Mouse (Mus musculus): Measurements from ENCODE around the gene Olfr1289. TPM values are rescaled to one million over a fixed set of nuclear protein-coding genes. Genes with fewer than 3 reads are reported as not detected.

Olfr1289 gene
- polyA plus RNA-seq (2014; fragmentation: Nextera tagmentation; extraction: Ambion mirVana), result not detected in 2 replicates

DNA sequence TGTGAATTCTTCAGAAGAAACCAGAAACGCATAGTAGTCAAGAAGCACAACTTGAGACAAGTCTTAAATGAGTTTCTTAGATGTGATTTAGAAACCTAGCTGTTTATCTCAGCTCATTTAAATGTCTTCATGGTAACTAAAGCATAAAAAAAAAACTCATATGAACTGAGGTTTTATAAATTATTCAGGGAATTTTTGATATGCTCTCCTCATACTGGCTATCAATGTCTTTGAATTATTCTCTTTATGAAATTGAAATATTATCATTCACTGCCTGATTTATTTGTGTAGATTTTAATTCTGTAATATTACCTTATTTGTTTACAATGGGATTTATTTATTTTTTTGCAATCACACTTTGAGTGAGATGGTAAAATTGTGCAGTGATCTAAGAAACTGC lies at the start of gene Olfr1289:
Gene Olfr1289, plus strand, starts transcription at position 301 of the 400 bp plus-strand sequence.
- H3K4me2 ChIP-seq, result no peak within 1 kb of the TSS
- DNase-seq (no peak), ATAC-seq (ENCODE audit: insufficient read depth) (no peak)
- H3K4me1 ChIP-seq (ENCODE audit: insufficient read depth), result no peaks in the 10 kb centered on the region
- no peak within 1 kb of the TSS for H3K9ac ChIP-seq
- WGBS, result 76% methylated on average over 1 of the region's 1 CpGs
- TF ChIP-seq CTCF (IDR thresholded peaks at IDR 0.05; ENCODE audit: low read depth), result no peak
- H3K36me3 ChIP-seq (ENCODE audit: insufficient read depth), result no peaks in the 10 kb centered on the region
- no peak within 1 kb of the TSS for H3K4me3 ChIP-seq (ENCODE audit: low read depth, low read length)
- no peak within 1 kb of the TSS for H3K27ac ChIP-seq (ENCODE audit: low read depth)
- no peaks in the 10 kb centered on the region for H3K27me3 ChIP-seq (ENCODE audit: insufficient read depth, low read length)
- no peaks in the 10 kb centered on the region for H3K9me3 ChIP-seq (ENCODE audit: low read depth, low read length)

DNA sequence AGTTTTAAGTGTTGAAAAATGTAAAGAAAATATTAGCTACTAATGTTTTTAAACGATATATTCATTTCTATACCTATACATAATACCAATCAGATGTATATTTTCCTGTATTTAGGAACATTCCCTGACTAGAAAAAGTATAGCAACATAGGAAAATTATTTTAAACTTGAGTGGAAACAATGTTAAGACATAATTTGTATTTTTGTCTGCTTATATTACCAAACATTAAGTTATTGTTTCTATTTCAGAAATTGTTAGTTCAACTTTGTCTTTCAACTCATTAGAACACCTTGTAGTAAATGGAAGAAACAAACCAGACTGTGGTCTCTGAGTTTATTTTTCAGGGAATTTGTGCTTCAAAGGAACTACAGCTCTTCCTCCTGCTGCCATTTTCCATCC lies 31.8 kb upstream of the Olfr1289 start, which contains the start of gene Olfr1287:
Gene Olfr1287, plus strand, starts transcription at position 301 of the 400 bp plus-strand sequence.
- no peaks in the 10 kb centered on the region for H3K36me3 ChIP-seq (ENCODE audit: insufficient read depth)
- H3K27ac ChIP-seq (ENCODE audit: low read depth), result no peak within 1 kb of the TSS
- DNase-seq (no peak), ATAC-seq (ENCODE audit: insufficient read depth) (no peak)
- H3K4me3 ChIP-seq (ENCODE audit: low read depth, low read length), result no peak within 1 kb of the TSS
- no peaks in the 10 kb centered on the region for H3K4me1 ChIP-seq (ENCODE audit: insufficient read depth)
- TF ChIP-seq CTCF (IDR thresholded peaks at IDR 0.05; ENCODE audit: low read depth), result no peak
- H3K27me3 ChIP-seq (ENCODE audit: insufficient read depth, low read length), result no peaks in the 10 kb centered on the region
- H3K4me2 ChIP-seq, result no peak within 1 kb of the TSS
- no peaks in the 10 kb centered on the region for H3K9me3 ChIP-seq (ENCODE audit: low read depth, low read length)
- 68% methylated on average over 1 of the region's 1 CpGs for WGBS
- H3K9ac ChIP-seq, result no peak within 1 kb of the TSS

DNA sequence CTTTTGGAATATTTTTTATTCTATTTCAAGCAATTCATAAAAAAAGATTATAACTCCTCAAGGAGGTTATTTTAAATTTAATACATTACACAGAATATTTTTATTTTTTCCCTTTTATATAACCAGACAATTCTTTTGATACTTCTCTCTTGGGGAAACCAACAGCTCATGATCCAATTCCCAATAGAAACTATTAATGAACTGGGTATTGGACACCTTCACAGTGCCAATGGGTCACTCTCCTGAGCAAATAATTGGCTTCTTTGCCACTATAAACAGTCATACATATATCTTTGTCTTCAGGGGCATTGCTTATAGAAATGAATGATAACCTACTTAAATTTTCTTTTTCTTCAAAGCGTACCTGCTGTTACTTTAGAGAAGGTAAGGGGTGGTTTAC lies 6.8 kb upstream of the Olfr1289 start, which contains the start of gene Olfr1288:
Gene Olfr1288, plus strand, starts transcription at position 301 of the 400 bp plus-strand sequence.
- Histone ChIP-seq H3K4me1 (ENCODE audit: insufficient read depth) (no peaks in the 10 kb centered on the region), H3K9me3 (ENCODE audit: low read depth, low read length) (no peaks in the 10 kb centered on the region), H3K36me3 (ENCODE audit: insufficient read depth) (no peaks in the 10 kb centered on the region), H3K4me2 (no peak within 1 kb of the TSS), H3K4me3 (ENCODE audit: low read depth, low read length) (no peak within 1 kb of the TSS), H3K27me3 (ENCODE audit: insufficient read depth, low read length) (no peaks in the 10 kb centered on the region), H3K9ac (no peak within 1 kb of the TSS), H3K27ac (ENCODE audit: low read depth) (no peak within 1 kb of the TSS)
- no peak for DNase-seq
- 90% methylated on average over 1 of the region's 1 CpGs for WGBS
- no peak for TF ChIP-seq CTCF (IDR thresholded peaks at IDR 0.05; ENCODE audit: low read depth)
- no peak for ATAC-seq (ENCODE audit: insufficient read depth)

DNA sequence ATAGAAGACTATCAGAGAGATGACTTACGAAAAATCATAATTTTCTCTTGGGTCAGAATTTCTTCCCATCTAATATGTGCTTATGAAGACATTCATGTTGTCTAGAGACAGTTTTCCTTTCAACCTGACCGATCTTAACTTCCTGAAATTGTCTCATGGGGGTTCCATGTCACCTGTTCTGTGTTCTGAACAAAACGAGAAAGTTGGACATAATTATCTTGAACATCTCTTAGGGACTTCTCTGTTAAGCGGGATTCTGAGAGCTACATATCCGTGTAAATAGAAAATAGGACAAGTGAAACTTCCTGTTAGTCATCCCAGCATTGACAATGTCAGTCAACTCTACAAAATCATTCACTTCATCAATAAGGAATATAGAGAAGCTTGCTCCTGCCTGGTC lies 13.1 kb downstream of the Olfr1289 start, which contains the start of gene Olfr1290:
Gene Olfr1290, minus strand, starts transcription at position 101 of the 400 bp plus-strand sequence.
- 71% methylated on average over 5 of the region's 5 CpGs for whole genome bisulfite sequencing
- no peak for TF ChIP-seq CTCF (IDR thresholded peaks at IDR 0.05; ENCODE audit: low read depth)
- ATAC-seq (ENCODE audit: insufficient read depth) (no peak), DNase-seq (no peak)
- no peak within 1 kb of the TSS for H3K4me2 ChIP-seq
- H3K27me3 ChIP-seq (ENCODE audit: insufficient read depth, low read length), result no peaks in the 10 kb centered on the region
- H3K36me3 ChIP-seq (ENCODE audit: insufficient read depth), result no peaks in the 10 kb centered on the region
- H3K9me3 ChIP-seq (ENCODE audit: low read depth, low read length), result no peaks in the 10 kb centered on the region
- no peaks in the 10 kb centered on the region for H3K4me1 ChIP-seq (ENCODE audit: insufficient read depth)
- H3K9ac ChIP-seq, result no peak within 1 kb of the TSS
- no peak within 1 kb of the TSS for H3K27ac ChIP-seq (ENCODE audit: low read depth)
- H3K4me3 ChIP-seq (ENCODE audit: low read depth, low read length), result no peak within 1 kb of the TSS

DNA sequence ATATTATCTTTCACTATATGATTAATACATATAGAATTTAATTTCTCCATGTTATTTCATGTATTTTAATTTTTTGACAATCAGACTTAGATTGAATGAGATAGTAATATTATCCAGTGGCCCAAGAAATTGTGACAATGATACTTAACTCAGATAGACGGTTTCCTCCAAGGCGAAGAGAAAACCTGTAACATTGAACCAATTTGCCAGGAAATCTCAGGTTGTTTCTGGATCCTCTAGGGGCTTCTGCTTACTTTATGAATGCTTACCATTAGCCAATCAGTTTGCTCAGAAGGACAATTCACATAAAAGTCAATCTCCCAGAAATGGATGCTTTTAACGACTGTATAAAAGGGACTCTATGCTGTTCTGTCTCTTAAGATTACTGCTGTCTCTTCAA lies 16.3 kb downstream of the Olfr1289 start, which contains the start of gene Olfr1291-ps1:
Gene Olfr1291-ps1, plus strand, starts transcription at position 301 of the 400 bp plus-strand sequence.
- DNase-seq (no peak), ATAC-seq (ENCODE audit: insufficient read depth) (no peak)
- no peak for TF ChIP-seq CTCF (IDR thresholded peaks at IDR 0.05; ENCODE audit: low read depth)
- Histone ChIP-seq H3K9me3 (ENCODE audit: low read depth, low read length) (no peaks in the 10 kb centered on the region), H3K27me3 (ENCODE audit: insufficient read depth, low read length) (no peaks in the 10 kb centered on the region), H3K9ac (no peak within 1 kb of the TSS), H3K4me3 (ENCODE audit: low read depth, low read length) (no peak within 1 kb of the TSS), H3K36me3 (ENCODE audit: insufficient read depth) (no peaks in the 10 kb centered on the region), H3K4me1 (ENCODE audit: insufficient read depth) (no peaks in the 10 kb centered on the region), H3K4me2 (no peak within 1 kb of the TSS), H3K27ac (ENCODE audit: low read depth) (no peak within 1 kb of the TSS)
- 86% methylated on average over 3 of the region's 3 CpGs for WGBS

DNA sequence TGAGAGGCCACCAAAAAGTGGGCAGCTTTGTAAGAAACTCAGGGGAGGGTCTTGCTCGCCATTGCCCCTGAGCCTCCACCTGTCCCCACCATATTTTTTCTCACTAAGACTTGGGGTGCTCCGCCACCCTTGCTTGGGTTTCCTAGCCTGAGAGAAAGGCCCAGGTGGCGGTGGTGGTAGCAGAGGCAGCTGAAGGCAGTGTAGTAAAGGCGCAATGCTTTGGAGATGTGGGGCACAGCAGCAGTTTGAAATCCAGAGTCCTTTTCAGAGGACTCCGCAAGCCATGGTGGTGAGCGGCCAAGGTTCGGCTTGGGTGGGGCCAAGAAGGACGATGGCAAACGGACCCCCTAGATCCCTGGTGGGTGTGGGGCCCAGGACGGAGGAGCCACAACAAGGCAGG lies 36.8 kb downstream of the Olfr1289 start:
- no peaks in the 10 kb centered on the region for H3K36me3 ChIP-seq (ENCODE audit: insufficient read depth)
- H3K27me3 ChIP-seq (ENCODE audit: insufficient read depth, low read length), result no peaks in the 10 kb centered on the region
- TF ChIP-seq CTCF (IDR thresholded peaks at IDR 0.05; ENCODE audit: low read depth), result no peak
- H3K9ac ChIP-seq, result no peak overlapping the region
- no peaks in the 10 kb centered on the region for H3K4me1 ChIP-seq (ENCODE audit: insufficient read depth)
- no peak for ATAC-seq (ENCODE audit: insufficient read depth)
- H3K9me3 ChIP-seq (ENCODE audit: low read depth, low read length), result no peaks in the 10 kb centered on the region; the same call in 1 of the 2 replicates
- no peak overlapping the region for H3K27ac ChIP-seq (ENCODE audit: low read depth)
- no peak for DNase-seq
- H3K4me2 ChIP-seq, result no peak overlapping the region
- 88% methylated on average over 10 of the region's 10 CpGs for WGBS
- H3K4me3 ChIP-seq (ENCODE audit: low read depth, low read length), result no peak overlapping the region

DNA sequence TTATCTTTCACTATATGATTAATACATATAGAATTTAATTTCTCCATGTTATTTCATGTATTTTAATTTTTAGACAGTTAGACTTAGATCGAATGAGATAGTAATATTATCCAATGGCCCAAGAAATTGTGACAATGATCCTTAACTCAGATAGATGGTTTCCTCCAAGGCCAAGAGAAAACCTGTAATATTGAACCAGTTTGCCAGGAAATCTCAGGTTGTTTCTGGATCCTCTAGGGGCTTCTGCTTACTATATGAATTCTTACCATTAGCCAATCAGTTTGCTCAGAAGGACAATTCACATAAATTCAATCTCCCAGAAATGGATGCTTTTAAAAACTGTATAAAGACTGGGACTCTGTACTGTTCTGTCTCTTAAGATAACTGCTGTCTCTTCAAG lies 44.3 kb downstream of the Olfr1289 start, which contains the start of gene Olfr1293-ps:
Gene Olfr1293-ps, plus strand, starts transcription at position 301 of the 400 bp plus-strand sequence.
- ATAC-seq (ENCODE audit: insufficient read depth) (no peak), DNase-seq (no peak)
- no peak within 1 kb of the TSS for H3K9ac ChIP-seq
- 88% methylated on average over 1 of the region's 1 CpGs for WGBS
- H3K36me3 ChIP-seq (ENCODE audit: insufficient read depth), result no peaks in the 10 kb centered on the region
- no peaks in the 10 kb centered on the region for H3K27me3 ChIP-seq (ENCODE audit: insufficient read depth, low read length)
- no peaks in the 10 kb centered on the region for H3K4me1 ChIP-seq (ENCODE audit: insufficient read depth)
- H3K9me3 ChIP-seq (ENCODE audit: low read depth, low read length), result no peaks in the 10 kb centered on the region
- no peak for TF ChIP-seq CTCF (IDR thresholded peaks at IDR 0.05; ENCODE audit: low read depth)
- H3K4me2 ChIP-seq, result no peak within 1 kb of the TSS
- no peak within 1 kb of the TSS for H3K4me3 ChIP-seq (ENCODE audit: low read depth, low read length)
- no peak within 1 kb of the TSS for H3K27ac ChIP-seq (ENCODE audit: low read depth)

Other genes starting within 250 kb of the Olfr1289 start
- not detected in 2 replicates for gene Olfr1275, start 245.5 kb upstream of the Olfr1289 start, polyA plus RNA-seq (2014; fragmentation: Nextera tagmentation; extraction: Ambion mirVana)
- not detected in 2 replicates for gene Olfr1276, start 226.3 kb upstream of the Olfr1289 start, polyA plus RNA-seq (2014; fragmentation: Nextera tagmentation; extraction: Ambion mirVana)
- not detected in 2 replicates for gene Olfr1277, start 206.7 kb upstream of the Olfr1289 start, polyA plus RNA-seq (2014; fragmentation: Nextera tagmentation; extraction: Ambion mirVana)
- gene Olfr1278, start 190.7 kb upstream of the Olfr1289 start, polyA plus RNA-seq (2014; fragmentation: Nextera tagmentation; extraction: Ambion mirVana), result not detected in 2 replicates
- gene Olfr1279, start 180.2 kb upstream of the Olfr1289 start, polyA plus RNA-seq (2014; fragmentation: Nextera tagmentation; extraction: Ambion mirVana), result not detected in 2 replicates
- gene Olfr1280, start 166.8 kb upstream of the Olfr1289 start, polyA plus RNA-seq (2014; fragmentation: Nextera tagmentation; extraction: Ambion mirVana), result not detected in 2 replicates
- not detected in 2 replicates for gene Olfr1281, start 154.3 kb upstream of the Olfr1289 start, polyA plus RNA-seq (2014; fragmentation: Nextera tagmentation; extraction: Ambion mirVana)
- not detected in 2 replicates for gene Olfr1282, start 144.7 kb upstream of the Olfr1289 start, polyA plus RNA-seq (2014; fragmentation: Nextera tagmentation; extraction: Ambion mirVana)
- not detected in 2 replicates for gene Olfr1283, start 114.0 kb upstream of the Olfr1289 start, polyA plus RNA-seq (2014; fragmentation: Nextera tagmentation; extraction: Ambion mirVana)
- gene Olfr1284, start 105.3 kb upstream of the Olfr1289 start, polyA plus RNA-seq (2014; fragmentation: Nextera tagmentation; extraction: Ambion mirVana), result not detected in 2 replicates
- not detected in 2 replicates for gene Olfr1286, start 57.7 kb upstream of the Olfr1289 start, polyA plus RNA-seq (2014; fragmentation: Nextera tagmentation; extraction: Ambion mirVana)
- gene Olfr1287, start 31.7 kb upstream of the Olfr1289 start, polyA plus RNA-seq (2014; fragmentation: Nextera tagmentation; extraction: Ambion mirVana), result not detected in 2 replicates
- not detected in 2 replicates for gene Olfr1288, start 6.7 kb upstream of the Olfr1289 start, polyA plus RNA-seq (2014; fragmentation: Nextera tagmentation; extraction: Ambion mirVana)
- not detected in 2 replicates for gene Olfr1290, start 13.0 kb downstream of the Olfr1289 start, polyA plus RNA-seq (2014; fragmentation: Nextera tagmentation; extraction: Ambion mirVana)
- not detected in 2 replicates for gene Olfr1291-ps1, start 16.4 kb downstream of the Olfr1289 start, polyA plus RNA-seq (2014; fragmentation: Nextera tagmentation; extraction: Ambion mirVana)
- gene Olfr1293-ps, start 44.4 kb downstream of the Olfr1289 start, polyA plus RNA-seq (2014; fragmentation: Nextera tagmentation; extraction: Ambion mirVana), result not detected in 2 replicates
- gene Olfr1294, start 59.5 kb downstream of the Olfr1289 start, polyA plus RNA-seq (2014; fragmentation: Nextera tagmentation; extraction: Ambion mirVana), result not detected in 2 replicates
- not detected in 2 replicates for gene Olfr1295, start 88.9 kb downstream of the Olfr1289 start, polyA plus RNA-seq (2014; fragmentation: Nextera tagmentation; extraction: Ambion mirVana)
- gene Olfr1297, start 145.7 kb downstream of the Olfr1289 start, polyA plus RNA-seq (2014; fragmentation: Nextera tagmentation; extraction: Ambion mirVana), result not detected in 2 replicates
- gene Olfr1298, start 168.4 kb downstream of the Olfr1289 start, polyA plus RNA-seq (2014; fragmentation: Nextera tagmentation; extraction: Ambion mirVana), result not detected in 2 replicates
- not detected in 2 replicates for gene Olfr1299, start 180.6 kb downstream of the Olfr1289 start, polyA plus RNA-seq (2014; fragmentation: Nextera tagmentation; extraction: Ambion mirVana)